Mouse (Mus musculus): ENCODE measurements at regions not wholly inside any gene's neighbourhood (a gene's known extent, or its start where the extent isn't known, plus 50 kb on each side); places are given as distances from the start of the nearest gene placed in this dataset.

GRCm38 (mm10) chr4:50160893-50161292 lies 315.3 kb upstream of the Grin3a start:
- no peak for TF ChIP-seq POLR2A (IDR thresholded peaks at IDR 0.05; ENCODE audit: insufficient read depth, low read depth, low read length)
- peak; percentile 45 for TF ChIP-seq CTCF (IDR thresholded peaks at IDR 0.05)
